In the genomic region with DNA sequence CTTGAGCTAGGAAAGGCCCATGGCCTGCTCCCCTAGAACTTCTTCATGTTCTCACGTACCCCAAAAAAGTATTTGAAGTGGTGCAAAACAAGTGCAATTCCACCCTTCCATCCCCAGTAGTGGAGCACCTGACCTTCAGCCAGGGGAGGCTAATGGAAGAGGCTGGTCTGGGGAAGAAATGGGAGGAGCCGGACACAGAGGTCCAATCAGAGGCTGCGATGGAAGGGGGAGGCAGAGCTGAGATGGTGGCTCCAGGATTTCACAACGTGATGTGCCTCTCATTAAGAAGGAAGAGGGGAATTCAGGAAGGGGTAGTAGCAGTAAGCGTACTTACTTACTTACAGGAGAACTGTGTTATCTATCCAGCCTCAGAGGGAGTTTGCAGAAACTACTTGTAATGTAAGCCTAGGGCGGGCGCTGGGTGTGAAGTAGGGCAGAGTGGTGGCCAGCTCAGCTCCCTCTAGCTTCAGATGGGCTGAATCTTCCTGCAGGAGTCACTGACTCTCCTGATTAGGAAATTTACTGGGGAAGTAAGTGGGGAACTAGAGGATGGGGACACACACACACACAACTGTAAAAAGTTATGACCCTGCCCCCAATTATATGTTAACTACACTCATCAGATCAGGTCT, we compare ENCODE assay signal across 9 mouse cellular contexts.
DNase-seq lines count a peak whose midpoint lies in the region; ATAC-seq and TF ChIP-seq lines count a peak whose summit lies in the region.
"Had no signal": no experiment of that assay in that cellular context is flagged by ENCODE, and none has a peak within 500 bp of the region (broad histone marks: within the 10 kb centered on the region; RNA-seq: fewer than 3 reads in every experiment).

No protein-coding gene starts in this region.

- H3K27me3 ChIP-seq in forebrain, embryonic 12.5 days, result peaks cover 42% of the 10 kb centered on the region
- peaks cover 9% of the 10 kb centered on the region; the same call in 1 of the 2 replicates for H3K27me3 ChIP-seq in forebrain, embryonic 15.5 days
- H3K27me3 ChIP-seq in hindbrain, embryonic 16.5 days (replicated peaks; ENCODE audit: control insufficient read depth, insufficient read depth, low read length), result no peaks in the 10 kb centered on the region
- H3K27me3 ChIP-seq in liver, postnatal 0 days (ENCODE audit: insufficient read depth, low read length), result no peaks in the 10 kb centered on the region

- no peak overlapping the region for H3K27ac ChIP-seq in forebrain, embryonic 12.5 days
- H3K27ac ChIP-seq in forebrain, embryonic 15.5 days (replicated peaks), result no peak overlapping the region
- no peak overlapping the region for H3K27ac ChIP-seq in ES-E14 (ENCODE audit: insufficient read depth, low read depth, low read length, poor library complexity, severe bottlenecking)
- no peak overlapping the region for H3K27ac ChIP-seq in hindbrain, embryonic 16.5 days (ENCODE audit: low read depth, low read length)
- no peak overlapping the region for H3K27ac ChIP-seq in liver, postnatal 0 days (ENCODE audit: low read depth)
- H3K27ac ChIP-seq: liver, embryonic 14.5 days had no signal

- 0 out of 2 replicates have a peak, but pooled peaks have one; percentile 49 for ATAC-seq in forebrain, embryonic 12.5 days (ENCODE audit: low FRiP score)
- no peak for ATAC-seq in forebrain, embryonic 15.5 days (replicated peaks)
- ATAC-seq in hindbrain, embryonic 16.5 days, result 0 out of 2 replicates have a peak, but pooled peaks have one; percentile 45
- peak; percentile 43; the same call in 1 of the 2 replicates for ATAC-seq in liver, postnatal 0 days

- peaks cover 9% of the 10 kb centered on the region; the same call in 1 of the 2 replicates for H3K4me1 ChIP-seq in forebrain, embryonic 12.5 days
- no peaks in the 10 kb centered on the region for H3K4me1 ChIP-seq in forebrain, embryonic 15.5 days
- H3K4me1 ChIP-seq in ES-E14 (ENCODE audit: control insufficient read depth in 2 of 2, insufficient read depth in 2 of 2, low read length in 2 of 2, poor library complexity in 1 of 2), result no peaks in the 10 kb centered on the region; a peak in 1 of 4 replicates
- no peaks in the 10 kb centered on the region for H3K4me1 ChIP-seq in hindbrain, embryonic 16.5 days (ENCODE audit: control insufficient read depth, insufficient read depth, low read depth, low read length)
- H3K4me1 ChIP-seq in liver, postnatal 0 days (ENCODE audit: insufficient read depth), result no peaks in the 10 kb centered on the region

- 16% methylated on average over 7 of the region's 7 CpGs for WGBS in forebrain, embryonic 12.5 days
- WGBS in forebrain, embryonic 15.5 days, result 23% methylated on average over 7 of the region's 7 CpGs
- WGBS in hindbrain, embryonic 16.5 days, result 17% methylated on average over 7 of the region's 7 CpGs
- WGBS in liver, postnatal 0 days (ENCODE audit: insufficient replicate concordance), result 19% methylated on average over 7 of the region's 7 CpGs

- H3K4me3 ChIP-seq in forebrain, embryonic 12.5 days (replicated peaks), result no peak overlapping the region
- H3K4me3 ChIP-seq in forebrain, embryonic 15.5 days, result no peak overlapping the region
- no peak overlapping the region for H3K4me3 ChIP-seq in ES-E14 (ENCODE audit: insufficient read depth in 1 of 2, low read depth in 1 of 2, low read length in 2 of 2, poor library complexity in 1 of 2, severe bottlenecking in 1 of 2)
- no peak overlapping the region for H3K4me3 ChIP-seq in hindbrain, embryonic 16.5 days (ENCODE audit: low read length)
- H3K4me3 ChIP-seq in liver, postnatal 0 days (ENCODE audit: low read depth, low read length), result no peak overlapping the region

- TF ChIP-seq EP300 in liver, postnatal 0 days (IDR thresholded peaks at IDR 0.05; ENCODE audit: low read depth), result no peak

- H3K4me2 ChIP-seq in forebrain, embryonic 12.5 days, result peak overlapping the region; percentile 3
- no peak overlapping the region for H3K4me2 ChIP-seq in forebrain, embryonic 15.5 days (replicated peaks)
- 0 out of 2 replicates have a peak overlapping the region, but pooled peaks have one; percentile 9 for H3K4me2 ChIP-seq in hindbrain, embryonic 16.5 days (ENCODE audit: low read length)
- 0 out of 2 replicates have a peak overlapping the region, but pooled peaks have one; percentile 0 for H3K4me2 ChIP-seq in liver, postnatal 0 days (ENCODE audit: low read depth, low read length)

- no peak for TF ChIP-seq CTCF in liver, postnatal 0 days (IDR thresholded peaks at IDR 0.05; ENCODE audit: low read depth)

- H3K36me3 ChIP-seq in forebrain, embryonic 12.5 days (replicated peaks), result no peaks in the 10 kb centered on the region
- H3K36me3 ChIP-seq in forebrain, embryonic 15.5 days, result no peaks in the 10 kb centered on the region
- H3K36me3 ChIP-seq in ES-E14 (ENCODE audit: control insufficient read depth, insufficient read depth, low read length, poor library complexity, severe bottlenecking), result no peaks in the 10 kb centered on the region
- no peaks in the 10 kb centered on the region for H3K36me3 ChIP-seq in hindbrain, embryonic 16.5 days (ENCODE audit: control insufficient read depth, insufficient read depth, low read length)
- H3K36me3 ChIP-seq in liver, postnatal 0 days (replicated peaks; ENCODE audit: insufficient read depth, low read length), result no peaks in the 10 kb centered on the region

- no peaks in the 10 kb centered on the region for H3K9me3 ChIP-seq in forebrain, embryonic 12.5 days
- H3K9me3 ChIP-seq in forebrain, embryonic 15.5 days, result no peaks in the 10 kb centered on the region
- H3K9me3 ChIP-seq in ES-E14 (ENCODE audit: control insufficient read depth, insufficient read depth, low read depth, low read length), result no peaks in the 10 kb centered on the region
- H3K9me3 ChIP-seq in hindbrain, embryonic 16.5 days (ENCODE audit: control insufficient read depth, low read length), result no peaks in the 10 kb centered on the region
- H3K9me3 ChIP-seq in liver, postnatal 0 days (ENCODE audit: low read length), result no peaks in the 10 kb centered on the region

- H3K9ac ChIP-seq in forebrain, embryonic 12.5 days, result no peak overlapping the region
- no peak overlapping the region for H3K9ac ChIP-seq in forebrain, embryonic 15.5 days (replicated peaks)
- no peak overlapping the region for H3K9ac ChIP-seq in ES-E14 (ENCODE audit: insufficient read depth, low read depth, low read length, poor library complexity, severe bottlenecking)
- no peak overlapping the region for H3K9ac ChIP-seq in hindbrain, embryonic 16.5 days (ENCODE audit: low read depth, low read length)
- H3K9ac ChIP-seq in liver, postnatal 0 days (replicated peaks), result no peak overlapping the region
- H3K9ac ChIP-seq: liver, embryonic 14.5 days had no signal

- DNase-seq in ES-E14 (ENCODE audit: low read depth, low spot score), result peak; percentile 25
- DNase-seq in liver, postnatal 0 days, result peak; percentile 22
- DNase-seq in spleen, adult 12 weeks (ENCODE audit: low spot score), result no peak
- DNase-seq in cerebellum, adult 8-10 months, result no peak
- DNase-seq in MN1 (ENCODE audit: low spot score), result no peak

- in situ Hi-C loops in ES-E14 (cut with MboI; ENCODE audit: low sequenced_read_pairs in 2 of 2, unreplicated experiment in 2 of 2), result no loop called here

TF ChIP-seq in ES-E14, 5 proteins besides CTCF, POLR2A, EP300 and RAD21:
- TF ChIP-seq CHD2 (IDR thresholded peaks at IDR 0.05; ENCODE audit: low read depth, low read length), result no peak
- TF ChIP-seq HCFC1 (IDR thresholded peaks at IDR 0.05; ENCODE audit: borderline replicate concordance, insufficient read depth, low read length), result no peak
- no peak for TF ChIP-seq ZNF384 (IDR thresholded peaks at IDR 0.05; ENCODE audit: low read depth, low read length)
- no peak for TF ChIP-seq ZC3H11A (IDR thresholded peaks at IDR 0.05; ENCODE audit: borderline replicate concordance, low read depth, low read length)
- no peak for TF ChIP-seq MAFK (IDR thresholded peaks at IDR 0.05; ENCODE audit: insufficient read depth, low read depth, low read length)

Comparison
In these comparisons a context has a peak if more than half of its experiments do, and no peak if none do; other contexts are left out.
1. DNase-seq: peak in ES-E14 (single experiment) and liver, postnatal 0 days (single experiment); none in spleen, adult 12 weeks (single experiment), cerebellum, adult 8-10 months (single experiment) and MN1 (single experiment).